Mouse (Mus musculus) CH12.LX (cell line): Measurements from ENCODE around the gene Napb. TPM values are rescaled to one million over a fixed set of nuclear protein-coding genes. Genes with fewer than 3 reads are reported as not detected.

Source experiments
- DNase-seq: peaks from one replicate; pipeline ENCODE4 v3.0.0-alpha.2; 2013; ENCODE audit errors: extremely low read depth
- H3K27ac ChIP-seq: 2 replicates; pipeline ENCODE4 v1.5.1; 2012; ENCODE audit warnings: low read depth, mild to moderate bottlenecking, control low read depth, moderate library complexity; ENCODE audit not compliant: insufficient read depth
- H3K27me3 ChIP-seq: replicated peaks from 2 replicates; pipeline ENCODE3; 2012; ENCODE audit warnings: inconsistent platforms
- H3K36me3 ChIP-seq, 2 experiments: replicated peaks in 1 of 2; 2 replicates each; pipeline versions ENCODE3 to v1.6.1; 2012; ENCODE audit warnings: inconsistent platforms in 1 of 2, low read length in 1 of 2, mild to moderate bottlenecking in 1 of 2, mixed read lengths in 1 of 2, moderate library complexity in 1 of 2; ENCODE audit not compliant: control insufficient read depth in 1 of 2, insufficient read depth in 1 of 2
- H3K4me1 ChIP-seq, 2 experiments: 2 replicates each; pipeline ENCODE4 v1.6.1; 2012; ENCODE audit warnings: inconsistent platforms in 1 of 2, moderate library complexity in 1 of 2; ENCODE audit not compliant: insufficient read depth in 2 of 2, control insufficient read depth in 1 of 2
- H3K4me2 ChIP-seq: 2 replicates; pipeline ENCODE4 v1.6.1; 2012; ENCODE audit warnings: low read depth, mild to moderate bottlenecking, control low read depth; ENCODE audit not compliant: poor library complexity, insufficient read depth, severe bottlenecking
- H3K4me3 ChIP-seq, 3 experiments: fragments of 150-350 bp in 1 of 3; sonication (generic) in 1 of 3; replicated peaks in 1 of 3; 2 replicates each; pipeline versions ENCODE3 to v1.5.1; 2011 to 2012; ENCODE audit warnings: low read depth in 2 of 3, low read length in 2 of 3, mild to moderate bottlenecking in 2 of 3, moderate library complexity in 2 of 3, control low read depth in 1 of 3, improper control_type of control experiment in 1 of 3, inconsistent platforms in 1 of 3, mixed read lengths in 1 of 3; ENCODE audit not compliant: poor library complexity in 1 of 3
- H3K79me2 ChIP-seq: replicated peaks from 2 replicates; pipeline ENCODE4 v1.6.1; 2012; ENCODE audit warnings: mild to moderate bottlenecking, moderate library complexity; ENCODE audit not compliant: control insufficient read depth, poor library complexity, insufficient read depth, severe bottlenecking; ENCODE audit errors: extremely low read depth
- H3K9ac ChIP-seq: 2 replicates; pipeline ENCODE4 v1.6.1; 2012; ENCODE audit warnings: low read depth, mild to moderate bottlenecking, control low read depth, moderate library complexity; ENCODE audit not compliant: insufficient read depth
- H3K9me3 ChIP-seq: replicated peaks from 2 replicates; pipeline ENCODE3; 2012; ENCODE audit warnings: low read length, inconsistent platforms, mixed read lengths
- POLR2A ChIP-seq: IDR thresholded peaks from 2 replicates; pipeline ENCODE4 v1.6.1; 2011; ENCODE audit warnings: low read depth, mild to moderate bottlenecking, improper control_type of control experiment, low read length
- USF1 ChIP-seq: IDR thresholded peaks from 2 replicates; pipeline ENCODE4 v1.6.1; 2014; ENCODE audit warnings: low read depth, mild to moderate bottlenecking, inconsistent platforms, low read length, improper control_type of control experiment
- dilution Hi-C: fragments of 300-500 bp; cut with MboI; formaldehyde crosslinking; loops from 2 replicates; pipeline ENCODE4 v1.14.3; 2020; ENCODE audit warnings: low sequenced_read_pairs; ENCODE audit not compliant: extremely low pct_unique_long_range_greater_than_20kb, extremely low pct_ligation_motif_present
- in situ Hi-C: fragments of 300-500 bp; cut with MboI; formaldehyde crosslinking; loops from 3 replicates; pipeline ENCODE4 v1.14.3; 2019; ENCODE audit warnings: low sequenced_read_pairs, low pct_ligation_motif_present, low pct_unique_long_range_greater_than_20kb, mixed read lengths
- polyA plus RNA-seq: library from polyadenylated mRNA; unstranded; fragments of >175 nt; gene quantifications from 2 replicates; pipeline ENCODE4 v1.2.1, GENCODE M21; 2012; ENCODE audit warnings: low read depth; ENCODE audit not compliant: insufficient read length
- total RNA-seq, 2 experiments: library from RNA; depleted of rRNA; stranded (reverse); fragments of 300-350 nt in 1 of 2; fragments of >200 nt in 1 of 2; gene quantifications; 2 replicates each; pipeline ENCODE4 v1.2.3; 2012 to 2014

Gene Napb
- total and polyA plus RNA-seq, 3 experiments: 0.98 to 2.6 (median 1.6) TPM

DNA sequence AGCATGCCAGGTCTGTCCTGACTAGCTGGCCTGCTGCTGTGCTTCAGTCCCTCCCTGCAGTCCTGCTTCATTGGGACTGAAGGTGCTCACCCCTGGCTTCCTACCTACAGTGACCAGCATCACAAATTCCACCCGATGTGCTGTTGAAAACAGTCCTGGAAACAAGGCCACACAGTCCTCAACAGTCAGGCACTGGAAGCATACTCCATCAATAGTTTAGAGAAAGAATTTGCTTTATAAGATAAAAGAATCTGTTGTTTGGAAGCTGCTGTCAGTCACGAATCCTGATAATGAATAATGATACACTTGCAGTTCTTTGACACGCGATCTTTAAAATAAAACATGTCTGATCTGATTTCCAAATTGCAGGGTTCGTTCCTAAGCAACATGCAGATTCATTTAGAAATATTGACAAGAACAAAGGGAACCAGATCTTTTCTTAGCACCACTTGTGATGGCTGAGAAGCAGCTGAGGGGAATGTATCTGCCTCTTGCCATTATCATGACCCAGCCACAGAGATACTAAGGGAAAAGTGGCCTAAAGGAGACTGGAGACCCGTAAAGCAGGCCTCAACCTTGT, 87.8 kb downstream of the Napb start:
- no peak for DNase-seq
- no peak overlapping the region for H3K9ac ChIP-seq
- no peak overlapping the region for H3K27ac ChIP-seq
- dilution Hi-C loops (no loop called here), in situ Hi-C loops (no loop called here)
- H3K27me3 ChIP-seq: no peaks in the 10 kb centered on the region
- no peak overlapping the region for H3K4me3 ChIP-seq
- H3K4me2 ChIP-seq: no peak overlapping the region
- H3K9me3 ChIP-seq: no peaks in the 10 kb centered on the region
- H3K36me3 ChIP-seq: no peaks in the 10 kb centered on the region
- H3K4me1 ChIP-seq: no peaks in the 10 kb centered on the region
- TF ChIP-seq POLR2A (no peak), USF1 (no peak)
- H3K79me2 ChIP-seq: no peaks in the 10 kb centered on the region

Other genes starting within 250 kb of the Napb start
- 68.2 and 84.7 TPM in 2 replicates for gene Nxt1, start 59.9 kb downstream of the Napb start, total RNA-seq (2012; rRNA removed)
- 125 and 127 TPM in 2 replicates for gene Nxt1, start 59.9 kb downstream of the Napb start, total RNA-seq (2014; rRNA removed)
- gene Nxt1, start 59.9 kb downstream of the Napb start, polyA plus RNA-seq: 77.1 and 80.6 TPM in 2 replicates
- 7.3 and 9.5 TPM in 2 replicates for gene Gzf1, start 51.4 kb downstream of the Napb start, total RNA-seq (2012; rRNA removed)
- 8.1 and 8.5 TPM in 2 replicates for gene Gzf1, start 51.4 kb downstream of the Napb start, total RNA-seq (2014; rRNA removed)
- gene Gzf1, start 51.4 kb downstream of the Napb start, polyA plus RNA-seq: 5.5 and 5.8 TPM in 2 replicates
- not detected in 2 replicates for gene Cstl1, start 17.9 kb upstream of the Napb start, total RNA-seq (2012; rRNA removed)
- gene Cstl1, start 17.9 kb upstream of the Napb start, total RNA-seq (2014; rRNA removed): not detected in 2 replicates
- not detected in 2 replicates for gene Cstl1, start 17.9 kb upstream of the Napb start, polyA plus RNA-seq
- not detected in 2 replicates for gene Cst11, start 39.0 kb upstream of the Napb start, total RNA-seq (2012; rRNA removed)
- not detected in 2 replicates for gene Cst11, start 39.0 kb upstream of the Napb start, total RNA-seq (2014; rRNA removed)
- not detected in 2 replicates for gene Cst11, start 39.0 kb upstream of the Napb start, polyA plus RNA-seq
- gene 8030411F24Rik, start 49.5 kb upstream of the Napb start, total RNA-seq (2012; rRNA removed): not detected in 2 replicates
- gene 8030411F24Rik, start 49.5 kb upstream of the Napb start, total RNA-seq (2014; rRNA removed): not detected in 2 replicates
- gene 8030411F24Rik, start 49.5 kb upstream of the Napb start, polyA plus RNA-seq: not detected in 2 replicates
- gene Cst12, start 56.9 kb upstream of the Napb start, total RNA-seq (2012; rRNA removed): not detected in 2 replicates
- gene Cst12, start 56.9 kb upstream of the Napb start, total RNA-seq (2014; rRNA removed): not detected in 2 replicates
- gene Cst12, start 56.9 kb upstream of the Napb start, polyA plus RNA-seq: not detected in 2 replicates
- gene Cst8, start 66.3 kb upstream of the Napb start, total RNA-seq (2012; rRNA removed): not detected in 2 replicates
- gene Cst8, start 66.3 kb upstream of the Napb start, total RNA-seq (2014; rRNA removed): not detected in 2 replicates
- not detected in 2 replicates for gene Cst8, start 66.3 kb upstream of the Napb start, polyA plus RNA-seq
- gene Cst13, start 87.6 kb upstream of the Napb start, total RNA-seq (2012; rRNA removed): not detected in 2 replicates
- not detected in 2 replicates for gene Cst13, start 87.6 kb upstream of the Napb start, total RNA-seq (2014; rRNA removed)
- gene Cst13, start 87.6 kb upstream of the Napb start, polyA plus RNA-seq: not detected in 2 replicates
- gene Cst9, start 102.7 kb upstream of the Napb start, total RNA-seq (2012; rRNA removed): not detected in 2 replicates
- gene Cst9, start 102.7 kb upstream of the Napb start, total RNA-seq (2014; rRNA removed): not detected in 2 replicates
- not detected in 2 replicates for gene Cst9, start 102.7 kb upstream of the Napb start, polyA plus RNA-seq
- gene 9230104L09Rik, start 132.6 kb upstream of the Napb start, total RNA-seq (2012; rRNA removed): not detected in 2 replicates
- gene 9230104L09Rik, start 132.6 kb upstream of the Napb start, total RNA-seq (2014; rRNA removed): not detected in 2 replicates
- gene 9230104L09Rik, start 132.6 kb upstream of the Napb start, polyA plus RNA-seq: not detected in 2 replicates
- gene Cst3, start 143.2 kb upstream of the Napb start, total RNA-seq (2012; rRNA removed): 228 and 231 TPM in 2 replicates
- 170 and 209 TPM in 2 replicates for gene Cst3, start 143.2 kb upstream of the Napb start, total RNA-seq (2014; rRNA removed)
- gene Cst3, start 143.2 kb upstream of the Napb start, polyA plus RNA-seq: 139 and 156 TPM in 2 replicates